Mouse (Mus musculus): ENCODE results near the gene Prkce. TPM values are rescaled to one million over a fixed set of nuclear protein-coding genes. Genes with fewer than 3 reads are reported as not detected.

Gene Prkce
- total RNA-seq, 1 experiment: 1.7 TPM

- DNase-seq (ENCODE audit: low read depth, low spot score): no peak
These were observed 311.8 kb downstream of the Prkce start for GRCm38 (mm10) chr17:86479406-86479805.

GRCm38 (mm10) chr17:86482675-86483074 lies 315.1 kb downstream of the Prkce start:
- Histone ChIP-seq H3K36me3 (ENCODE audit: control insufficient read depth, insufficient read depth, low read length, poor library complexity, severe bottlenecking) (no peaks in the 10 kb centered on the region), H3K27ac (ENCODE audit: insufficient read depth, low read depth, low read length, poor library complexity, severe bottlenecking) (no peak overlapping the region), H3K4me3 (ENCODE audit: insufficient read depth in 1 of 2, low read depth in 1 of 2, low read length in 2 of 2, poor library complexity in 1 of 2, severe bottlenecking in 1 of 2) (no peak overlapping the region), H3K4me1 (ENCODE audit: control insufficient read depth in 2 of 2, insufficient read depth in 2 of 2, low read length in 2 of 2, poor library complexity in 1 of 2) (no peaks in the 10 kb centered on the region), H3K9ac (ENCODE audit: insufficient read depth, low read depth, low read length, poor library complexity, severe bottlenecking) (no peak overlapping the region), H3K9me3 (ENCODE audit: control insufficient read depth, insufficient read depth, low read depth, low read length) (no peaks in the 10 kb centered on the region)
- in situ Hi-C loops (cut with MboI; ENCODE audit: low sequenced_read_pairs in 2 of 2, unreplicated experiment in 2 of 2): loop anchor here in 1 of 2 experiments (5.0 to 25.0 kb wide), 2 partner anchors 425 to 755 kb away; no protein-coding TSS in a partner anchor
- TF ChIP-seq MAFK (IDR thresholded peaks at IDR 0.05; ENCODE audit: insufficient read depth, low read depth, low read length): no peak
- TF ChIP-seq ZC3H11A (IDR thresholded peaks at IDR 0.05; ENCODE audit: borderline replicate concordance, low read depth, low read length): no peak
- TF ChIP-seq HCFC1 (IDR thresholded peaks at IDR 0.05; ENCODE audit: borderline replicate concordance, insufficient read depth, low read length): no peak
- TF ChIP-seq CHD2 (IDR thresholded peaks at IDR 0.05; ENCODE audit: low read depth, low read length): no peak
- no peak for TF ChIP-seq ZNF384 (IDR thresholded peaks at IDR 0.05; ENCODE audit: low read depth, low read length)
- DNase-seq (ENCODE audit: low read depth, low spot score): no peak

More at GRCm38 (mm10) chr17:86479406-86479805, 311.8 kb downstream of the Prkce start:
- TF ChIP-seq ZC3H11A (IDR thresholded peaks at IDR 0.05; ENCODE audit: borderline replicate concordance, low read depth, low read length) (no peak), ZNF384 (IDR thresholded peaks at IDR 0.05; ENCODE audit: low read depth, low read length) (no peak), MAFK (IDR thresholded peaks at IDR 0.05; ENCODE audit: insufficient read depth, low read depth, low read length) (no peak), HCFC1 (IDR thresholded peaks at IDR 0.05; ENCODE audit: borderline replicate concordance, insufficient read depth, low read length) (no peak), CHD2 (IDR thresholded peaks at IDR 0.05; ENCODE audit: low read depth, low read length) (no peak)
- in situ Hi-C loops (cut with MboI; ENCODE audit: low sequenced_read_pairs in 2 of 2, unreplicated experiment in 2 of 2): loop anchor here in 1 of 2 experiments (25.0 kb wide), 1 partner anchor 758 kb away; no protein-coding TSS in a partner anchor
- Histone ChIP-seq H3K36me3 (ENCODE audit: control insufficient read depth, insufficient read depth, low read length, poor library complexity, severe bottlenecking) (no peaks in the 10 kb centered on the region), H3K9ac (ENCODE audit: insufficient read depth, low read depth, low read length, poor library complexity, severe bottlenecking) (no peak overlapping the region), H3K9me3 (ENCODE audit: control insufficient read depth, insufficient read depth, low read depth, low read length) (no peaks in the 10 kb centered on the region), H3K27ac (ENCODE audit: insufficient read depth, low read depth, low read length, poor library complexity, severe bottlenecking) (no peak overlapping the region), H3K4me3 (ENCODE audit: insufficient read depth in 1 of 2, low read depth in 1 of 2, low read length in 2 of 2, poor library complexity in 1 of 2, severe bottlenecking in 1 of 2) (no peak overlapping the region), H3K4me1 (ENCODE audit: control insufficient read depth in 2 of 2, insufficient read depth in 2 of 2, low read length in 2 of 2, poor library complexity in 1 of 2) (no peaks in the 10 kb centered on the region)

- in situ Hi-C loops (cut with MboI; ENCODE audit: low sequenced_read_pairs in 2 of 2, unreplicated experiment in 2 of 2): loop anchor here in 1 of 2 experiments (5.0 to 25.0 kb wide), 2 partner anchors 423 to 753 kb away; no protein-coding TSS in a partner anchor
- Histone ChIP-seq H3K36me3 (ENCODE audit: control insufficient read depth, insufficient read depth, low read length, poor library complexity, severe bottlenecking) (no peaks in the 10 kb centered on the region), H3K27ac (ENCODE audit: insufficient read depth, low read depth, low read length, poor library complexity, severe bottlenecking) (no peak overlapping the region), H3K4me3 (ENCODE audit: insufficient read depth in 1 of 2, low read depth in 1 of 2, low read length in 2 of 2, poor library complexity in 1 of 2, severe bottlenecking in 1 of 2) (no peak overlapping the region), H3K9me3 (ENCODE audit: control insufficient read depth, insufficient read depth, low read depth, low read length) (no peaks in the 10 kb centered on the region), H3K9ac (ENCODE audit: insufficient read depth, low read depth, low read length, poor library complexity, severe bottlenecking) (no peak overlapping the region), H3K4me1 (ENCODE audit: control insufficient read depth in 2 of 2, insufficient read depth in 2 of 2, low read length in 2 of 2, poor library complexity in 1 of 2) (no peaks in the 10 kb centered on the region)
- TF ChIP-seq HCFC1 (IDR thresholded peaks at IDR 0.05; ENCODE audit: borderline replicate concordance, insufficient read depth, low read length): no peak
- peak; percentile 65 for TF ChIP-seq ZC3H11A (IDR thresholded peaks at IDR 0.05; ENCODE audit: borderline replicate concordance, low read depth, low read length)
- DNase-seq (ENCODE audit: low read depth, low spot score): peak; percentile 62
These were observed 316.6 kb downstream of the Prkce start for GRCm38 (mm10) chr17:86484087-86484737.

- Histone ChIP-seq H3K4me3 (ENCODE audit: insufficient read depth in 1 of 2, low read depth in 1 of 2, low read length in 2 of 2, poor library complexity in 1 of 2, severe bottlenecking in 1 of 2) (no peak overlapping the region), H3K27ac (ENCODE audit: insufficient read depth, low read depth, low read length, poor library complexity, severe bottlenecking) (no peak overlapping the region), H3K36me3 (ENCODE audit: control insufficient read depth, insufficient read depth, low read length, poor library complexity, severe bottlenecking) (no peaks in the 10 kb centered on the region), H3K4me1 (ENCODE audit: control insufficient read depth in 2 of 2, insufficient read depth in 2 of 2, low read length in 2 of 2, poor library complexity in 1 of 2) (no peaks in the 10 kb centered on the region), H3K9ac (ENCODE audit: insufficient read depth, low read depth, low read length, poor library complexity, severe bottlenecking) (no peak overlapping the region), H3K9me3 (ENCODE audit: control insufficient read depth, insufficient read depth, low read depth, low read length) (no peaks in the 10 kb centered on the region)
- in situ Hi-C loops (cut with MboI; ENCODE audit: low sequenced_read_pairs in 2 of 2, unreplicated experiment in 2 of 2): loop anchor here in 1 of 2 experiments (25.0 kb wide), 1 partner anchor 751 kb away; no protein-coding TSS in a partner anchor
- TF ChIP-seq ZNF384 (IDR thresholded peaks at IDR 0.05; ENCODE audit: low read depth, low read length): no peak
- no peak for TF ChIP-seq ZC3H11A (IDR thresholded peaks at IDR 0.05; ENCODE audit: borderline replicate concordance, low read depth, low read length)
- TF ChIP-seq HCFC1 (IDR thresholded peaks at IDR 0.05; ENCODE audit: borderline replicate concordance, insufficient read depth, low read length): no peak
- no peak for DNase-seq (ENCODE audit: low read depth, low spot score)
These were observed 319.1 kb downstream of the Prkce start for GRCm38 (mm10) chr17:86486657-86487056.
